Mouse (Mus musculus) thymus, adult 2 months (tissue): ENCODE results near the gene Fam160a1.

Experiments
- CTCF ChIP-seq: fragments of 200-500 bp; IDR thresholded peaks from 2 replicates; pipeline ENCODE4 v1.5.1; 2012; ENCODE audit warnings: mild to moderate bottlenecking, control low read depth, low read length, moderate library complexity, borderline replicate concordance; ENCODE audit not compliant: control insufficient read depth, poor library complexity, insufficient read depth; ENCODE audit errors: extremely low read depth
- POLR2A ChIP-seq: fragments of 200-500 bp; IDR thresholded peaks from 2 replicates; pipeline ENCODE4 v1.6.1; 2012; ENCODE audit warnings: mild to moderate bottlenecking, low read length, control low read depth, moderate library complexity; ENCODE audit not compliant: control insufficient read depth, poor library complexity, insufficient read depth; ENCODE audit errors: extremely low read depth

GRCm38 (mm10) chr3:85679312-85679933 lies 137.7 kb downstream of the Fam160a1 start:
- TF ChIP-seq POLR2A (no peak), CTCF (no peak)
